Mouse (Mus musculus) thymus, adult 2 months (tissue): Measurements from ENCODE around the gene Ppp1r18.

ENCODE experiments used
- CTCF ChIP-seq: fragments of 200-500 bp; IDR thresholded peaks from 2 replicates; pipeline ENCODE4 v1.5.1; 2012; ENCODE audit warnings: mild to moderate bottlenecking, control low read depth, low read length, moderate library complexity, borderline replicate concordance; ENCODE audit not compliant: control insufficient read depth, poor library complexity, insufficient read depth; ENCODE audit errors: extremely low read depth
- POLR2A ChIP-seq: fragments of 200-500 bp; IDR thresholded peaks from 2 replicates; pipeline ENCODE4 v1.6.1; 2012; ENCODE audit warnings: mild to moderate bottlenecking, low read length, control low read depth, moderate library complexity; ENCODE audit not compliant: control insufficient read depth, poor library complexity, insufficient read depth; ENCODE audit errors: extremely low read depth

- TF ChIP-seq POLR2A (no peak), CTCF (no peak)
These were observed 5.6 kb upstream of the Ppp1r18 start for GRCm38 (mm10) chr17:35859835-35860234.
